Mouse (Mus musculus) left cerebral cortex, postnatal 4 days (tissue): ENCODE measurements around the gene A930009A15Rik. TPM values are rescaled to one million over a fixed set of nuclear protein-coding genes. Genes with fewer than 3 reads are reported as not detected.
A peak's percentile ranks its signal among the peaks of the same experiment; 100 is the strongest.

Experiments used
- DNase-seq: peaks from one replicate; pipeline ENCODE4 v3.0.0-alpha.2; 2022
- intact Hi-C: fragments of 180-260 bp; cut with DNase I; formaldehyde crosslinking; loops from one replicate; pipeline ENCODE4 v1.15.1; 2025
- total RNA-seq, 2 experiments: library from RNA; stranded (reverse); gene quantifications; 2 replicates each; pipeline ENCODE4 v1.2.3; 2021

The A930009A15Rik gene
- total RNA-seq, 2 experiments from 2014 or later: 0.66 TPM; not detected in 1

DNA sequence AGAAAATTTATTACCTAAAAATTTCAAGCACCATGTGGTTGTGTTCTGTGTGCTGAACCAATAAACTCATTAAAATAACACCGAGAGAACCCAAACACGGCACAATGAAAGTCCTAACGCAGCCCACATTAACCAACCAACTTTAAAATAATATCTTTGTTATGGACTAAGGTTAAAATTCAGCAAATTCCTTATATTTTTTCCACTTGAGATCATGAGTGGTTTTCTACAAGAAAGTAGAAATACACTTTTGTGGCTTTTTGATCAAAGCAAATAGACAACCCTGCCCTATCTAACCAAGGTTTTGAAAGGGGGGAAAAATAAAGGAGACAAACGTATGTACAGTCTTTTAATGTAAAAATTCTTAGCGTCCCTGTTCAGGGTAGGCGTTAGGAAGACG, 9.3 kb downstream of the A930009A15Rik start:
- DNase-seq: no peak
- intact Hi-C loops: no loop called here

- intact Hi-C loops: no loop called here
- peak; percentile 43 for DNase-seq
Observed at GRCm38 (mm10) chr10:115579494-115579893, 9.7 kb downstream of the A930009A15Rik start.

GRCm38 (mm10) chr10:115581971-115582370, 12.2 kb downstream of the A930009A15Rik start:
- DNase-seq: no peak
- intact Hi-C loops: no loop called here

DNA sequence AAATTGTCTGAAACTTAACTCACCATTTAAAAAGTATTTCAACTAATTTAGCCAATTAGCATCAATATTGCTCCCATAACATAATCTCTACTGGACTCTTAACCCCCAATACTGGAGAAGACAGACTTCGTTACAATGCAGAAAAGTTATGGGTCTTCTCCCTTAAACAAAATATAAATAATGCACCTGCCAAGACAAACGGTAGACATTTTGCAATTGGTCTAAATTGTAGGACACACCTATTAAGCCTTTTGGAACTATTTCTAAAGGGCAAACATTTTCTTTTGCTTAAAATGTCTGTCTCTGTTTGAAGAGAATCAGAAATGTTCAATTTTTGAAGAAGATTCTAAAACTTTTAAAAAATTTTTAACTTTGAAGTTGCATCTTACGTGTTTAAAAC, 13.3 kb downstream of the A930009A15Rik start:
- intact Hi-C loops: no loop called here
- DNase-seq: no peak

GRCm38 (mm10) chr10:115584656-115585055, 14.9 kb downstream of the A930009A15Rik start:
- intact Hi-C loops: no loop called here
- no peak for DNase-seq

- no peak for DNase-seq
- intact Hi-C loops: no loop called here
Observed at GRCm38 (mm10) chr10:115585491-115586245, 15.9 kb downstream of the A930009A15Rik start.

GRCm38 (mm10) chr10:115586246-115587231, 16.8 kb downstream of the A930009A15Rik start:
- DNase-seq: peak; percentile 37
- intact Hi-C loops: no loop called here

GRCm38 (mm10) chr10:115587301-115587969, 17.6 kb downstream of the A930009A15Rik start, which contains the start of gene Lgr5:
Gene Lgr5, minus strand, starts transcription at chr10:115587780.
- peak; percentile 71 for DNase-seq
- intact Hi-C loops: no loop called here

DNA sequence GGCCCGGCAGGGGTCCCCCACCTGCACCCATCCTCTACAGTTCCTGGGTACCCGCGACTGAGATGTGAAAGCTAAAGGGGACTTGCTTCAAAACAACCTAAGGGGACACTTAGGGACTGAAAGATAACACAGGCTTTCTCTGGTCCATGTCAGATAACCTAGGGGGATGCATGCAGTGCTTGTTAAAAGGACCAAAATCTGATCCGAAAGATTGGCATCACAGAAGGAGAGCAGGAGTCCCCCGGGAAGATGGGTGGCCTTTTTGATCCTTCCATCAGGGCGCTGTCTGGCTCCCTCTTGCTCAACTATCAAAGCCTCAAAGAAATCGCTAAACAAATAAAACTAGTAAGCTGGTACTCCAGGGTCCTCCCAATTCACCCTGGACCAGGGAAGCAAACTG, 18.2 kb downstream of the A930009A15Rik start:
- no peak for DNase-seq
- intact Hi-C loops: no loop called here

- intact Hi-C loops: no loop called here
- no peak for DNase-seq
Observed at GRCm38 (mm10) chr10:115593221-115593620, 23.4 kb downstream of the A930009A15Rik start.

DNA sequence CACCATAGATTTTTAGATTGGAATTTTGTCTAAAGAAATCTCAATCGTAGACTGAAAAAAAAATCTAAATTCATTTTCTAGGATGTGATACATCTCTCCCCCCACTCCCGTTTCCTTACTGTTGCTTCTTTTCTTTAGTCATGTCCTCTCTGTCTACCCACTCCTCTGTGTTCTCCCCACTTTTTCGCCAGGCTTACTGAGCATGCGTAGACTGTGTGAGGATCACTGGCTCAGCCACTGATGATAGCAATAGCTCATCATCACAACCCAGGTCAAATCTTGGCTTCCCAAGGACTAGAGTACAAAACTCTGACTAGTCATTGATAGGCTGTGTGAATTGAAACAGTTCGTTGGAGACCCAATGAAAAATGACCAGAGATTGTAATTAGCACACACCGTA, 23.9 kb downstream of the A930009A15Rik start:
- no peak for DNase-seq
- intact Hi-C loops: no loop called here

DNA sequence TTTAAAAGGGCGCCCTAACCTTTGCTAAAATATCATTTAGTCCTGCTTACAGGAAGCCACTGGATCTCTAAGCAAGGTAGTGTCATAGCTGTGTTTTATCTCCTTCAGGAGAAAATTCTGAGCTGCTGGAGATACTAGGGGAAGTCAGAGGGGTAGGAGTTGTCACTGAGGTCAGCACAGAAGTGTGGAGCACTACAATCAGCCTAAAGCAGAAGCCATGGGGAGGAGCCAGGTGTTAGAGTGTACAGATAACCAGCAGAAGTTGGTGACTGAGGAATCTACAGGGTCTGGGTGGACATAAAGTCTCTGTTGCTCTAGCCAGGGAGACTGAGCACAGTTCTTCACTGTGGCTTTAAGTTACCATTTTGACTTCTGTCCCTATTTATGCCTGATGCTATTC, 26.0 kb downstream of the A930009A15Rik start:
- no peak for DNase-seq
- intact Hi-C loops: no loop called here

GRCm38 (mm10) chr10:115617456-115618287, 47.9 kb downstream of the A930009A15Rik start:
- intact Hi-C loops: loop anchor here (5.0 to 10.0 kb wide), 2 partner anchors 183 to 210 kb away; no protein-coding TSS in a partner anchor
- DNase-seq: peak; percentile 24

DNA sequence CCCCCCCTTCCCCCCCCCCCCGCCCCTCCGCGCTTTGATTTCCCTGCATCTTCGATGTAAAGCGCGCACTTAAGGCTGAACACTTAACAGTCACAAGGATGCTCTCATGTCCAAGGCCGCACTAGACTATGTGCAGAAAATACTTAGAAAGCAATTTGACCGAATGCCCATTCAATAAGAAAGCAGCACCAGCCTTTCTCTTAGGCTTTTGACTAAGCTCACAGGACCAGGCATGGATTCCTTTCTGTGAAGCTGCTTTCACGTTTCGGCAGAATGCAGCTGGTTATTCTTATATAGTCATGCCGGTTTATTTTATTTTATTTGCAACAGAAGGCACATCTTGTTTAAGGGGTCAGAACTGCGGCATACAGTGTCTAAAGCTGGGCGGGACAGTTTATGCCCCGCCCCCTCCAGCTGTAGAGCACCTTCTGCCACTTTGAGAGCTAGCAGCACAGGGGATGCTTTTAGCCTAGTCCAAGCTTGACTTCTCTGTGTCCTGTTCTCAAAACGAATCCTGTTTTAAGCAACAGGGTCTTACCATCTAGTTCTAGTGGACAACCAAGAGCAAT, 48.6 kb downstream of the A930009A15Rik start:
- DNase-seq: no peak
- intact Hi-C loops: loop anchor here (5.0 to 10.0 kb wide), 2 partner anchors 184 to 211 kb away; no protein-coding TSS in a partner anchor

DNA sequence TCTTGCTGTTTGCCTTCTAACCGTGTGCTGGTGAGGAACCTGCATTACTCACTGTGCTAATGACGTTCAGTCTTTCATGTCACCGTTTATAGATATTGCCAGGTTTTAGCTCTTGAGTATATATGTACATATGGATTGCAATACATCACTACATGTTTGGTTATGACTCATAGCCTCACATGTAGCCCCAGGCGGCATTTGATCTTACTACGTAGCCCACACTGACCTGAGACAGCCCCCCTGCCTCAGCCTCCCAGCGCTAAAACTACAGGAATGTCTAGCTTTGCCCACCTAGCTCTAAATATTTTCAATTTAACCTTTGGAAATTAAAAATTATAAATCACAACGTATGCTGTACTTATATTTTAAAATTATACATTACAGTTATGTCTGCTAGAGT, 53.7 kb downstream of the A930009A15Rik start:
- DNase-seq: no peak
- intact Hi-C loops: no loop called here

DNA sequence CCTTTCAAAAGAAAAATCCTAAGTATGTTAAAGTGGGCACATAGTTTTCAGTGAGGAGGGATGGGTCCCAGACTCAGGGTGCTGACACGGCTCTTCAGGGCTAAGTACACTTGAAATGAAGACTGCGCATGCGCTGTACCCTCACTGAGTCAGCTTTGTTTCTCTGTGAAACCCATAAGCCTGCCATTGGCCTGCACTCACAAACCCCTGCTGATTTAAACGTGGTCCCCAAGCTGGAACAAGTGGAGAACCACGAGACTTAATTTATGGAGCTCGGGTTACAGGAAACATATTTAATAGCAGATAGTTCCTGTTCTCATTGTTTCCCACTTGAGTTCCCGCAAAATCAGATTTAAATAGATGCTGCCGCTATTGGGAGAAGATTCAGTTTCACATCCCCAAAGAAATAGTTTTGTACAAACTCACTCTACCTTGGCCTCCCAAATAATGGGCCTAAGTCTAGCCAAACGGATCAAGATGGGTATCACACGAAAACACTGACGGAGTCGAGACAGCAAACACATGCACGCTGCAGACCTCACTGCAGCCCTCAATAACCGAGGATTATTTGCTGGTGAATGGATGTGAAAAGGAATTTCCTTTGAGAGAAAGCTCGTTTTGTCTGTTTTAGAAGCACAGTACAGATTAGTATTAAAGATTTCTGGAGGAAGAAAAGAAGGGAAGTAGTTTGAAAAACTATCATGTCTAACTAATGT, 54.3 kb downstream of the A930009A15Rik start:
- peak; percentile 17 for DNase-seq
- intact Hi-C loops: no loop called here

- intact Hi-C loops: no loop called here
- DNase-seq: no peak
Observed at GRCm38 (mm10) chr10:115624957-115625356, 55.2 kb downstream of the A930009A15Rik start.

DNA sequence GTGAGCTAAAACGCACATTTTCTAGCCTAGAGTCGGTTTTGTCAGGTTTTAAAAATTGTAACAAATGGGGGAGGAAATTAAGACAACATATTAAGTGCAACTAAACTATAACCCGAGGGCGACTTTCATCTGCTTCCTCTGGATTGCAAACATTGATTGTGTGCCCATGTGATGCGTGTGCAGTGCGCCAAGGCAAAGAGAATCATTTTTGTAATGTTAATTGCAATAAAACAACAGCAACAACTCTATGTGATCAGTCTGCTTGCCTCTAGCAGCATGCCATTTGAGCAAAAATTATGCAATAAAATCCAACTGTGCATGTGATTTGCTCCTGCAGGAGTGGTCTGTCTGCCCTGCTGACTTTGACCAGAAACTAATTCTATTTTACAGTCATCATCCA, 56.9 kb downstream of the A930009A15Rik start:
- intact Hi-C loops: no loop called here
- no peak for DNase-seq
